Mouse (Mus musculus) spleen, adult 18-20 months (tissue): ENCODE results near the gene Cdon.
"Not testable (repeated sequence)": the region's sequence is repeated elsewhere in the genome, so short reads cannot be mapped to it uniquely, and the experiment has no call there.

Source experiments
- DNase-seq, 2 experiments: peaks; one replicate each; pipeline ENCODE4 v3.0.0; 2022; ENCODE audit warnings: mixed read lengths in 2 of 2

The Cdon gene

DNA sequence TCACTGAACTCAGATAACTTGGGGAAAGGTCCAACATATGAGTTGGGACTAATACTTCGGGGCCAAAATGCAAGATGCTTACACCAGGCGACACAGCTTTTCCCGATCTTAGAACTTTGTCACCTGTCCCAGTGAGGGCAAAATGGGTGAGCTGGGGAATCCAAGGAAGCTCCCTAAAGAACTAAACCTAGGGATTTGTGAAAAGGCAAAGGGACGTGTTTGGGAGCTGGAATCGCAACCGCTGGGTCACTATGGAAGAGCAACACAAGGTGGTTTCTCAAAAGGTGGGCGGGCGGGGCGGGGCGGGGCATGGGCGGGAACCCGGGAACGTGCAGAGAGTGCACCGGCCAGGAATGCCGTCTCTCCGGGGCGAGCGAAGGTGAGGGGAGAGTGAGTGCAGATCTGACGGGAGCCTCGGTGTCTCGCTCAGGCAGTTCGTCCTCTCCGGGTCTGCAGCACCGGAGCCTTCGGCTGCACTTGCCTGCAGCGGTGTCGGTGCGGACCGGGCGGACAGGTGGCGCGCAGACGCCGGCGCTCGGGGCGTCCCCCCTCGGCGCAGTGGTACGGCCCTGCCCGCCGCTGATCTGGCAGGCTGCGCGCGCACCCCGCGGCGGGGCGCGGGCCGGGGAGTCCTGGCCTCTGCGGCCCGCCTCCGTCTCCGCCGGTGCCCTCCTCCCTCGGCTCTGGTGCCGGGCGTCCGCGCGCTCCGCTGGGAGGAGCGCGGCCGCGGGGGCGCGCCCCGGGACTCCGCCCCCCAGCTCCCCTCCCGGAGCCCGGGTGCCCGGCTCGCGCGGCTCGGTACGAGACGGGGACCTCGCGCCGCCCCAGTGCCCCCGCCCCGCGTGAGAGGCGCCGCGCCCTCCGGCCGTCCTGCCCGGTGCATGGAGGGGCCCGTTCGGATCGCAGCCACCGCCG, at the start of gene Cdon:
Gene Cdon, plus strand, starts transcription at position 324 of the 915 bp plus-strand sequence.
- peak; percentile 83 to 84 for DNase-seq

DNA sequence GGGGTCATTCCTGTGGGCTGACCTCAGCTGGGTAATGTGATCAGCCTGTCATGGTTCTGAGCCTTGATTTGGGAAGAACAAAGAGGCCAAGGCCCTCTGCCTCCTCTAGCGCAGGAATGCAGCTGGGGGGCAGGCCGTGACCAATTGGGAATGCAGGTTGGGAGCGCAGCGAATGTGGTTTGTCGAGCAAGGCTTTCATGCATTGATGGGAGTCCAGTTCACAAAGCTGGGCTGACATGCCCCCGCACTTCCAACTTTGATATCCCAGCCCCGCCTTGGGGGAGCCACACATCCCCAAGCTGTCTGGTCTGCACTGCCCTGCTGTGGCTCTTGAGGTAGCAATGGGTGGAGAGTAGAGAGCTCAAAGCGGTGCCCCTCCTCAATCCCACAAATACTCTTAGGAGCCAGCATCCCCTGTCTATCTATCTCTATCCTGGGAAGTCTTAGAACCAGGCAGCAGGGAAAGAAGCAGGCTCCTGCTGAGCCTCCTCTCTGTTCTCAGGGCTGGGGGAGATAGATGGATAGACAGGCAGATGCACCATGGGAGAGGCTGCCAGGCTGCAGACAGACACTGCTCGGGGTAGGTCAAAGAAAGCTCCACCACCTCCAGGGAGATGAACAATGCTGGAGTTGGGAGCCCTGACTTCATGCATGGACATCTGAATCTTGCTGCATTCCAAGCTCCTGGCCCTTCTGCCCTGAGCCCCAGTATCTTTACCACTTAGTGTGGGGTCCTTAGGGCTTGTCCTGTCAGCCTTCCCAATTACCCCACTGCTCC, 48.4 kb upstream of the Cdon start:
- DNase-seq: no peak

- DNase-seq: no peak
These were observed 43.0 kb upstream of the Cdon start for GRCm38 (mm10) chr9:35377916-35378315.

- DNase-seq: no peak
These were observed 41.9 kb upstream of the Cdon start for GRCm38 (mm10) chr9:35378991-35379390.

GRCm38 (mm10) chr9:35399896-35400295, 21.0 kb upstream of the Cdon start:
- no peak for DNase-seq

DNA sequence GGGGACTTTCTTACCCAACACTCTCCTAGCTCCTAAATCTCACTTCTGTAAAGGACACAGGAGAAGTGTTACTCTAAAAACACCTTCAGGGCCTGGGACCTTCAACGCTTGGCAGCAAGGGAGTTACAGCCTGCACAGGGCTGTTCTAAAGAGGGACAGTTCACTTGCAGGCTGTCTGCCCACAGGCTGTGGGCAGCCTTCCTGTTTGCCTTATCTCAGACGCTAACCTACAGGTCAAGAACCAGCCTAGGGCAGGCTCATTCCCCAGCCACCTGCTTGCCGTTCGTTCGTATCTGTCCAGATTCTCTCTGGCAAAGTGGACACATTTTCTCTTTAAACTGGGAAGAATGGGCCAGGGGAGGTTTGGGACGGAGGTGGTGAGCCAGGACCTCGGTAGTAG, 20.5 kb upstream of the Cdon start:
- no peak for DNase-seq

GRCm38 (mm10) chr9:35400831-35401230, 20.1 kb upstream of the Cdon start:
- DNase-seq: no peak

DNA sequence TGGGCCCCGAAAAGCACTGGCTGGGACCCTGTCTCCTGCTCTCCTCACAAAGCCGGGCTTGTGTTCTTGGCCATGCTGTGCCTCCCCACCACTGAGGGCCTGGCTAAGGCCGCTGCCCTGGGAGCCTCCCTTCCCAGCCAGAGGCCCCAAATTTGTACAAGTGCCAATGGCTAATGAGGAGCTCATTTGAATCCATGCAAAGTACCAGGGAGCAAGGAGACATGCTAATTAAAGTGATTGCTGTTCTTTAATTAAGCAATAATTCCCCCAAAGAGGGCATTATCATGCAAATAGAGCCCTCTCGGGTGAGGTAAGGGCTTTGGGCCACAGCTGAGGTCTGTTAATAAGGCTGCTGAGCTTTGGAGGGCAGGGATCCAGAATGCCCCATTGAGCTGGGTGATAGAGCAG, 18.3 kb upstream of the Cdon start:
- DNase-seq: no peak

- DNase-seq: no peak
These were observed 17.4 kb upstream of the Cdon start for GRCm38 (mm10) chr9:35403490-35403889.

GRCm38 (mm10) chr9:35405038-35405905, 15.7 kb upstream of the Cdon start:
- no peak for DNase-seq

DNA sequence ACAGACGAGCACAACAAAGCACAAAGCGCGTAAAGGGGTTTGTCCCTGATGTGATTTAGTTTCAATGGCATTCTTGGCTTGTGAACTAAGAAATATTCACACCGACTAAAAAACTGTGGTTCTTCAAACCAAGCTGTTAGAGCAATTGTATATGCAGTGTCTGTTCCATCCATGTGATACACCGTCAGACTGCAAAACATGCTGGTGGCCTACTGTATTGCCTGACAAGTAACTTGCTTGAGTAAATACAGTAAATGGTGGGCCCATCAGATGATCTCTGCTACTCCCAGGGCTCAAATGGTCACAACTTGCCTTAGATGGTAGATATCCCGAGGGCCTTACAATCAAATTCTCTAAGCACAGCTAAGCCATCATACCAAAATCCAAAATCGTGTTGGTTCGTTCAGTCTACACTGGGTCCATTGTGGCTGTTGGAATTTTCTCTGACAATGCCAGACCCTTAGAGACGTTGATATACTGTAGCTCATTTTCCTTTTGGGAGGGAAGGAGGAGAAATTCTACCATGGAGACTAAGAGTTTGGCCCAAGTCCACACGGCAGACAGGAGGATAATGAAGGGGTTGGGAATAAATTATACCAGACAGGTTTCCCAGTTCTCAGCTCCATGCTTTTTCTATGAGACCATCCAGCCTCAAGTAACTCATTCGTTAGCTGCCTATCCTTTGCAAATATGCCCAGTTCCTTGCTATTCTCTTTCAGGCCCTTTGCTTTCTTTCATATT, 9.5 kb upstream of the Cdon start:
- no peak for DNase-seq

DNA sequence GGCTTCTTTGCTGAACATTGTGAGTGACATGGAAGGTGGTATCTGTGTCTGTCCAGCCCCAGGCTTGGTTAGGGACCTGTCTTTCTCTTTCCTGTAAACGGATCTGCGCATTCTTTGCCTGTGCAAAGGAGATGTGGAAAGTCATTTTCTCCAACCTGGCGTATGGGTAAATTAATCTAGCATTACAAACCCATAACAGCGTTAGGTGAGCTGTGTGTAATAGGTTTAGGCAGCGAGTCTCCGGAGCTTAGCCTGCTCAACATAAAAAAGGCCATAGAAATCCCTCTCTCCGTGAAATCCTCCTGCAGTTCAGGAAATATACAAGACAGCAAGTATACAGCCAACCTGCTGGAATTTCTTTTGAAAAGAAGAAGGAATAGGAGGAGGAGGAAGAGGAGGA, 9.0 kb upstream of the Cdon start:
- no peak for DNase-seq

- peak in 1 of 2 experiments; percentile 48 for DNase-seq
These were observed 855 bp downstream of the Cdon start for GRCm38 (mm10) chr9:35421730-35422235.

GRCm38 (mm10) chr9:35422405-35422941, 1.5 kb downstream of the Cdon start:
- no peak for DNase-seq

- DNase-seq: no peak
These were observed 2.3 kb downstream of the Cdon start for GRCm38 (mm10) chr9:35423265-35423664.

DNA sequence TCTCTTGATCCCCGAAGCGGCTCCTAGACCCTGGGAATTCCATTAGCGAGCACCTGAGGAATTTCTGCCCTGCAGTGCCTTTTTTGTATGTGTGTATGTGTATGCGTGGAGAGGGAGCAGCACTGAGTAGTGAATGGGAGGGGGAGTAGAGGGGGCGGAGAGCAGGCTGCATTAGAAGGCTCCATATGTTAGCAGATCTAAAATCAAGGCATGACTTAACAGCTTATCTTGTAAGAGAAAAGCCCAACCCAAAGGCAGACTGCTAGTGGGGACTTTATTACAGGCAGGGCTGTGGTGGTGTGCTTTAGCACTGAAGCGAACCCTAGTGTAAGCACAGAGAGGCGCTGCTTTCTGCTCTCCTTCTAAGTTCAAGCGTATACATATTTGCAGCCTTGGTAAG, 3.7 kb downstream of the Cdon start:
- DNase-seq: no peak

- DNase-seq: no peak
These were observed 9.5 kb downstream of the Cdon start for GRCm38 (mm10) chr9:35430476-35430875.

- no peak for DNase-seq
These were observed 10.5 kb downstream of the Cdon start for GRCm38 (mm10) chr9:35431396-35431795.

DNA sequence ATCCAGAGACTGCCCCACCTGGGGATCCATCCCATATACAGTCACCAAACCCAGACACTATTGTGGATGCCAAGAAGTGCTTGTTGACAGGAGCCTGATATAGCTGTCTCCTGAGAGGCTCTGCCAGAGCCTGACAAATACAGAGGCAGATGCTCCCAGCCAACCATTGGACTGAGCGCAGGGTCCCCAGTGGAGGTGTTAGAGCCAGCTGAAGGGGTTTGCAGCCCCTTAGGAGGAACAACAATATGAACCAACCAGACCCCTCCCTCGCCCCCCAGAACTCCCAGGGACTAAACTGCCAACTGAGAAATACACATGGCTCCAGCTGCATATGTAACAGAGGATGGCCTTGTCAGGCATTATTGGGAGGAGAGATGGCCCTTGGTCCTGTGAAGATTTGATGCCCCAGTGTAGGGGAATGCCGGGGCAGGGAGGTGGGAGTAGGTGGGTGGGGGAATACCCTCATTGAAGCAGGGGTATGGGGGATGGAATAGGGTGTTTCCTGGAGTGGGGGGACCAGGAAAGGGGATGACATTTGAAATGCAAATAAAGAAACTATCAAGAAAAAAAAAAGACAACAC, 11.9 kb downstream of the Cdon start:
- DNase-seq: not testable (repeated sequence)

- DNase-seq: no peak
These were observed 13.4 kb downstream of the Cdon start for GRCm38 (mm10) chr9:35434340-35434739.

DNA sequence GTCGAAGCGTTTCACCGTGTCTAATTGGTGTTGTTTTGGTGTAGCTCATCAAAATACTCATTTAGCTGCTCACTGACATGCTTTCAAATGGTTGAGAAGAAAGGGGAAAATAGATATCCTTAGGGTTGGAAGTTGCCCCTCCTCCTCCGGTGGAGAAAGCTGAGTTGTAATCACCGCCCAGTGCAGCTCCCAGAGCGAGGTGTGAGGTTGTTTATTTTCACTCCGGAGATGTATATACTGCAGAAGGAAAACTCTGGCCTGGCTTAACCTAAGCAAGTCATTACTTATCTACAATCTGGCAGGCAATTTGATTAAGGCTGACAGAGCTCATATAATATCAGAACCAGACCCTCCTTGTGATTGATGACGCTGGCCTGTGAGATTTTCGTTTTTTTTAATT, 14.6 kb downstream of the Cdon start:
- DNase-seq: no peak
